Mouse (Mus musculus) B cell, adult (primary cell): ENCODE measurements around the gene AI987944. TPM values are rescaled to one million over a fixed set of nuclear protein-coding genes. Genes with fewer than 3 reads are reported as not detected.

Experiments
- total RNA-seq: library from RNA; stranded (reverse); gene quantifications from 4 replicates; pipeline ENCODE4 v1.2.4, GENCODE M21; 2023; ENCODE audit not compliant: inconsistent age

The AI987944 gene
- total RNA-seq: 15.1 to 19.2 TPM (median 16.9 TPM) in 4 replicates

GRCm38 (mm10) chr7:41393048-41393971 lies at the start of gene AI987944:
Gene AI987944 (minus strand): TSS chr7:41393379.

Other genes starting within 250 kb of the AI987944 start
- not detected in 4 replicates for gene Gm5592, start 239.5 kb downstream of the AI987944 start, total RNA-seq
- gene Vmn2r57, start 55.3 kb upstream of the AI987944 start, total RNA-seq: 0.16 to 0.24 TPM (median 0.22 TPM) in 4 replicates
- gene Gm20449, start 106.0 kb upstream of the AI987944 start, total RNA-seq: 0.12 to 0.51 TPM (median 0.36 TPM) in 4 replicates
- 7.0 to 11.1 TPM (median 8.5 TPM) in 4 replicates for gene AW146154, start 106.5 kb upstream of the AI987944 start, total RNA-seq
- gene Gm6871, start 180.3 kb upstream of the AI987944 start, total RNA-seq: not detected in 4 replicates
- gene 2610021A01Rik, start 205.9 kb upstream of the AI987944 start, total RNA-seq: 32.8 to 38.8 TPM (median 36.7 TPM) in 4 replicates
- 14.4 to 16.2 TPM (median 14.9 TPM) in 4 replicates for gene Zfp788, start 239.8 kb upstream of the AI987944 start, total RNA-seq